Mouse (Mus musculus) bone marrow macrophage, adult 2 months (primary cell): Measurements from ENCODE around the gene Per1.

Experiments
- CTCF ChIP-seq: IDR thresholded peaks from 2 replicates; pipeline ENCODE4 v1.5.1; 2012; ENCODE audit warnings: low read depth, mild to moderate bottlenecking, low read length, moderate library complexity
- POLR2A ChIP-seq: IDR thresholded peaks from 2 replicates; pipeline ENCODE4 v1.6.1; 2012; ENCODE audit warnings: mild to moderate bottlenecking, low read depth, low read length, borderline replicate concordance

- TF ChIP-seq POLR2A (no peak), CTCF (no peak)
Observed at GRCm38 (mm10) chr11:69087082-69087481, 7.9 kb upstream of the Per1 start.
